Mouse (Mus musculus) lung, postnatal 0 days (tissue): ENCODE measurements around the gene Rad50.

Experiments
- CTCF ChIP-seq: IDR thresholded peaks from 2 replicates; pipeline ENCODE4 v1.5.1; 2016; ENCODE audit warnings: antibody characterized with exemption, mild to moderate bottlenecking
- EP300 ChIP-seq: IDR thresholded peaks from 2 replicates; pipeline ENCODE4 v1.6.1; 2016; ENCODE audit warnings: antibody characterized with exemption, mild to moderate bottlenecking, control low read depth

DNA sequence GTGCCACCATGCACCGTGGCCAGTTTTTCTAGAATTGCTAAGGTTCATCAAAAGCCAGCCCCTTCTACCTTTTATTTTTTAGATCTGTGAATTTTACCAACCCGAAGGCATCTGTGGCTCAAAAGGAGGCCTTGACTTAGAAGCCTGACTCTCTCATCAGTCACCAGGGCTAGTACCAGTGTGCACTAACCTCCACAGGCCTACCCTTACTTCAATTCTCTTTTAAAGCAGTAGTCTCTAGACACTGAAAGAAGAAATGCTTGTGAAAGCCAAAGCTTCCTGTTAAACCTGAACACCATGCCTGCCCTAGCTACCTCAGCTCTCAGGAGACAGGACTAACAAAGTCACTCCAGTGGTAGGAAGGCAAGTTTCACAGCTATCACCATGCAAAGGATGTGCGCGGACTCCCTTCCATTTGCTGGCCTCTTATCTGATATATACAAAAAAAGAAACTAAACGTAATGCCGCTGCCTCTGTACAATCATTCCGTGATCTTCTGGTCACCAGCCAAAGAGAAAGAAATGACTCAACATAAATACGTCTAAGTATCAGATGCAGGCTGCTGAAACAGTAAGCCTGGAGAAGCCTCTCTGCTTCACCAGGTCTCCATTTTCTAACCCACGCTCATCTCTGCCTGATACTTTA is 50.4 kb downstream of the Rad50 start:
- TF ChIP-seq CTCF (no peak), EP300 (no peak)
